Mouse (Mus musculus) bone marrow macrophage, adult 2 months (primary cell): ENCODE measurements around the gene Speg. TPM values are rescaled to one million over a fixed set of nuclear protein-coding genes. Genes with fewer than 3 reads are reported as not detected.

Experiments
- H3K27ac ChIP-seq: 2 replicates; pipeline ENCODE4 v1.5.1; 2012; ENCODE audit warnings: low read depth, low read length; ENCODE audit not compliant: insufficient read depth
- H3K4me1 ChIP-seq: 2 replicates; pipeline ENCODE4 v1.6.1; 2012; ENCODE audit warnings: low read length; ENCODE audit not compliant: control insufficient read depth, insufficient read depth
- H3K4me3 ChIP-seq: 2 replicates; pipeline ENCODE4 v1.5.1; 2012; ENCODE audit warnings: mild to moderate bottlenecking, low read length, moderate library complexity; ENCODE audit not compliant: insufficient read depth
- CTCF ChIP-seq: IDR thresholded peaks from 2 replicates; pipeline ENCODE4 v1.5.1; 2012; ENCODE audit warnings: low read depth, mild to moderate bottlenecking, low read length, moderate library complexity
- POLR2A ChIP-seq: IDR thresholded peaks from 2 replicates; pipeline ENCODE4 v1.6.1; 2012; ENCODE audit warnings: mild to moderate bottlenecking, low read depth, low read length, borderline replicate concordance
- polyA plus RNA-seq: library from polyadenylated mRNA; stranded (reverse); fragments of >200 nt; gene quantifications from 2 replicates; pipeline ENCODE4 v1.2.4, GENCODE M21; 2012; ENCODE audit not compliant: missing spikeins, insufficient read depth, insufficient read length

Gene Speg
- polyA plus RNA-seq, 1 experiment, result 36.2 TPM

GRCm38 (mm10) chr1:75447265-75448051 lies 72.4 kb downstream of the Speg start:
- no peak overlapping the region for H3K4me3 ChIP-seq
- TF ChIP-seq POLR2A (no peak), CTCF (no peak)
- H3K27ac ChIP-seq, result no peak overlapping the region
- no peaks in the 10 kb centered on the region for H3K4me1 ChIP-seq

- Histone ChIP-seq H3K4me1 (no peaks in the 10 kb centered on the region), H3K27ac (no peak overlapping the region), H3K4me3 (no peak overlapping the region)
- TF ChIP-seq POLR2A, result no peak
- TF ChIP-seq CTCF, result no peak
Measured at GRCm38 (mm10) chr1:75448052-75448431, 72.9 kb downstream of the Speg start.

GRCm38 (mm10) chr1:75448937-75449336 lies 73.8 kb downstream of the Speg start:
- H3K27ac ChIP-seq, result no peak overlapping the region
- H3K4me1 ChIP-seq, result no peaks in the 10 kb centered on the region
- H3K4me3 ChIP-seq, result no peak overlapping the region
- TF ChIP-seq POLR2A, result no peak
- TF ChIP-seq CTCF, result no peak

- Histone ChIP-seq H3K27ac (no peak overlapping the region), H3K4me3 (no peak overlapping the region), H3K4me1 (no peaks in the 10 kb centered on the region)
- TF ChIP-seq POLR2A, result no peak
- no peak for TF ChIP-seq CTCF
Measured at GRCm38 (mm10) chr1:75449377-75450135, 74.5 kb downstream of the Speg start.

- Histone ChIP-seq H3K4me1 (no peaks in the 10 kb centered on the region), H3K4me3 (no peak within 1 kb of the TSS), H3K27ac (no peak within 1 kb of the TSS)
- TF ChIP-seq POLR2A (no peak), CTCF (no peak)
Measured at GRCm38 (mm10) chr1:75450314-75451005, 75.4 kb downstream of the Speg start, which contains the start of gene Asic4. Asic4 (plus strand) TSS chr1:75450436.

- H3K27ac ChIP-seq, result no peak overlapping the region
- H3K4me3 ChIP-seq, result no peak overlapping the region
- no peaks in the 10 kb centered on the region for H3K4me1 ChIP-seq
- TF ChIP-seq CTCF, result no peak
- no peak for TF ChIP-seq POLR2A
Measured at GRCm38 (mm10) chr1:75451900-75452299, 76.8 kb downstream of the Speg start.

- H3K4me1 ChIP-seq, result no peaks in the 10 kb centered on the region
- no peak for TF ChIP-seq POLR2A
- no peak for TF ChIP-seq CTCF
- no peak overlapping the region for H3K27ac ChIP-seq
- H3K4me3 ChIP-seq, result no peak overlapping the region
Measured at GRCm38 (mm10) chr1:75455433-75455832, 80.3 kb downstream of the Speg start.

- Histone ChIP-seq H3K27ac (no peak overlapping the region), H3K4me3 (no peak overlapping the region), H3K4me1 (no peaks in the 10 kb centered on the region)
- TF ChIP-seq CTCF, result no peak
- TF ChIP-seq POLR2A, result no peak
Measured at GRCm38 (mm10) chr1:75455948-75456347, 80.9 kb downstream of the Speg start.

- no peaks in the 10 kb centered on the region for H3K4me1 ChIP-seq
- no peak overlapping the region for H3K27ac ChIP-seq
- TF ChIP-seq POLR2A (no peak), CTCF (peak; percentile 32)
- no peak overlapping the region for H3K4me3 ChIP-seq
Measured at GRCm38 (mm10) chr1:75456746-75457564, 81.9 kb downstream of the Speg start.

- TF ChIP-seq POLR2A, result no peak
- no peak for TF ChIP-seq CTCF
- Histone ChIP-seq H3K4me1 (no peaks in the 10 kb centered on the region), H3K4me3 (no peak overlapping the region), H3K27ac (no peak overlapping the region)
Measured at GRCm38 (mm10) chr1:75457710-75458024, 82.6 kb downstream of the Speg start.
